Mouse (Mus musculus) macrophage (primary cell): ENCODE data around the gene Sdc1. TPM values are rescaled to one million over a fixed set of nuclear protein-coding genes. Genes with fewer than 3 reads are reported as not detected.

Source experiments
- H3K27ac ChIP-seq: fragments of 350-480 bp; formaldehyde crosslinking; 2 replicates; pipeline ENCODE4 v1.9.0; 2021
- H3K36me3 ChIP-seq: fragments of 350-480 bp; formaldehyde crosslinking; 2 replicates; pipeline ENCODE4 v1.9.0; 2021; ENCODE audit errors: inconsistent target
- H3K4me3 ChIP-seq: fragments of 350-480 bp; formaldehyde crosslinking; 2 replicates; pipeline ENCODE4 v1.9.0; 2021; ENCODE audit errors: inconsistent target
- H3K79me2 ChIP-seq: fragments of 350-480 bp; formaldehyde crosslinking; 2 replicates; pipeline ENCODE4 v1.9.0; 2021; ENCODE audit errors: inconsistent target
- whole genome bisulfite sequencing: methylation state at CpG from one replicate; pipeline ENCODE4 v1.1.7; 2026; ENCODE audit warnings: inconsistent platforms; ENCODE audit not compliant: missing documents; 5-methylcytosine and 5-hydroxymethylcytosine counted together
- polyA plus RNA-seq: library from polyadenylated mRNA; stranded (reverse); fragments of 250-400 nt; gene quantifications from 3 replicates; pipeline ENCODE4 v1.2.4, GENCODE M21; 2018; ENCODE audit warnings: inconsistent platforms

Gene Sdc1
- polyA plus RNA-seq, 1 experiment from 2014 or later = 3.2 TPM

DNA sequence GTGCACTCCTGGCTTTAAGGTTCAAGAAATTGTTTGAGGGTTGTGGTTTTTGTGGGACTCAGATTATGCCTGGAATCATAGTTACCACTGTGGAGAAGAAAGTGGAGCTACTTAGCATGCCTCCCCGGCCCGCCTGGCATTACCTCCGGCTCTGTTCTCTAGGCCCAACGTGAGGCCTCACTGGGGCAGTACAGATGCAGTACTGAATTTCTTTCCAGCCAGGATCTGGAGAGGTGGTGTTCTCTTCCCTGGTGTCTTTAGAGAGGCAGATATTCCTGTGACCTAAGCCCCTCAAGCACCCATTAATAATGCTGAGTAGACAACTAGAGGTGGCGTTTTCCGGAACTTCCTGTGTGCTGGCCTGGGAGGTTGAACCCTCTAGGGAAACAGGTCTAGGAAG, 2.2 kb downstream of the Sdc1 start:
- H3K4me3 ChIP-seq = no peak overlapping the region

GRCm38 (mm10) chr12:8774183-8774582, 3.1 kb downstream of the Sdc1 start:
- no peak overlapping the region for H3K27ac ChIP-seq
- H3K36me3 ChIP-seq = no peaks in the 10 kb centered on the region
- no peaks in the 10 kb centered on the region for H3K79me2 ChIP-seq
- no peak overlapping the region for H3K4me3 ChIP-seq

More for the DNA sequence above, 2.2 kb downstream of the Sdc1 start:
- H3K27ac ChIP-seq = no peak overlapping the region
- H3K79me2 ChIP-seq = no peaks in the 10 kb centered on the region
- 97% methylated on average over 6 of the region's 6 CpGs for WGBS
- no peaks in the 10 kb centered on the region for H3K36me3 ChIP-seq

DNA sequence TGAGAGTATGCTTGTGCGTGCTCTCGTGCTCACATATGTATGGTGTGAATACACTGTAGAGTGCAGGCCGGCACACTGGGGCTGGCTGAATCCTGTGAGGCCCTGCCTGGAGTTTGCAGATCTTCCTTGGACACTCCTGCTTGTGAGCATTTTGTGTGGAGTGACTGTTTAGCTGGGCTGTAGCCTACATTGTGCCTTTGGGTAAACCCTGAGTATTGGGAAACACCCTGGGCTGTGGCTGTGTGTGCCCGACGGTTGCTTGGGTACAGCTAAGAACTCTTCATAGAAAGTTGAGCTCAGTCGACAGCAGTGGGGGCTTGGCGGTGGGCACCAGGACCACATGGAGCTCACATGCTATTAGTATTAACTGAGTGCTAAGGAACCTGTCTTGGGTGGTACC, 5.1 kb downstream of the Sdc1 start:
- H3K27ac ChIP-seq = no peak overlapping the region
- no peak overlapping the region for H3K4me3 ChIP-seq
- WGBS = 96% methylated on average over 3 of the region's 7 CpGs
- H3K79me2 ChIP-seq = no peaks in the 10 kb centered on the region
- H3K36me3 ChIP-seq = no peaks in the 10 kb centered on the region

DNA sequence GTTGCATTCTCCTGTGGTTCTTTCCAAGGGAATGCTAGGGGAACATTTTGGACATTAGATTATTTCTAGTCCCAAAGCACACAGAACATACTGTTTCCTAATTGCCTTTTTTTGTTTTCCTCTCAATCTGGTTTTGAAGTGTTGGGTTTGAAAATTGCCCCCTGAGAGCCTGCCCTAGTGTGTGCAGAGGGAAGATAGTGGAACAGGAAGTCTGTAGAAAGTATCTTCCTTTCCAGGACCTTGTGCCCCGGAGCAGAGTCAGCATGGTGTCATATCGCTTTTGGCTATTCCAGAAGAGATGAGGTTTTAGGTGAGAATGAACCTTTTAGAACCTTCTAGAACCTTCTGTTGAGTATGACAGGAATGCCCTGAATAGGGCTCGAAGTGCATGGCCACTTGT, 5.6 kb downstream of the Sdc1 start:
- Histone ChIP-seq H3K27ac (no peak overlapping the region), H3K36me3 (no peaks in the 10 kb centered on the region), H3K4me3 (no peak overlapping the region), H3K79me2 (no peaks in the 10 kb centered on the region)
- WGBS = 68% methylated on average over 3 of the region's 3 CpGs

DNA sequence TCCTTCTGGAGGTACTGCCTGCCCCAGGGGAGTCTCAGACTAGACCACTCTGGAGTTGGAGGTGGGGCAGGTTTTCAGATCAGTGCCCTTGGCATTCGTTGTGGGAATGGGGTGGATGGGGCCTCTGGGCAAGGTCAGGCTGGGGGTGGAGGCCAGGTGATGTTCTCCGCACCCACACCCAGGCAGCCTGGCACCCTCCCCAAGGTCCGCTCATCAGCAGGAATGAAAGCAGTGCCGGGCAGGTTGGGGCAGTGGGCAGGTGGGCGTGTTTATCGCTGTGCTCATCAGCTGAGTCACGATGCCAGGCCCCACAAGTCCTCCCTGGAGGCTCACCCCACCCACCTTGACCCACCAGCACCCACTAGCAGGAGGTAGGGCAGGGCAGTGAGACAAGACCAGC, 7.0 kb downstream of the Sdc1 start:
- Histone ChIP-seq H3K79me2 (no peaks in the 10 kb centered on the region), H3K36me3 (no peaks in the 10 kb centered on the region), H3K4me3 (no peak overlapping the region), H3K27ac (no peak overlapping the region)
- 91% methylated on average over 6 of the region's 7 CpGs for WGBS

DNA sequence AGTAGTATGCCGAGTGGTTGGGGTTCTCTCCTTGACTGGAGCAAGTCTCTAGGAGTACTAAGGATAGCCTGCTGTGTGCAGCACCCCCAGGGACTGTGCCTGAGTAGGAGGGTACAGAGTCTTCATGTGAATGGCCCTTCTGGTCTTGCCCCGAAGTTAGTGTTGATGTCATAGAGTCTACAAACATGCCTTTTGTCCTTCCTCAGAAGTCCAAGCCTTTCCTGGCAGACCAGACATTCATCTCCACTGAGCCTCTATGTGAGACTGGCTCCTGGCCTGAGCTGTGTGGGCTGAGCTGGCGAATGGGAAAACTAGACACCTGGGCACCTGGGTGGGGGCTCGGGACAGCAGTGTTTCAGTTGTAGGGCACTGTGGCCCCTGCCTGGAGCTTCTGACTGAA, 8.7 kb downstream of the Sdc1 start:
- 85% methylated on average over 4 of the region's 4 CpGs for WGBS
- Histone ChIP-seq H3K4me3 (no peak overlapping the region), H3K79me2 (no peaks in the 10 kb centered on the region), H3K36me3 (no peaks in the 10 kb centered on the region), H3K27ac (no peak overlapping the region)

DNA sequence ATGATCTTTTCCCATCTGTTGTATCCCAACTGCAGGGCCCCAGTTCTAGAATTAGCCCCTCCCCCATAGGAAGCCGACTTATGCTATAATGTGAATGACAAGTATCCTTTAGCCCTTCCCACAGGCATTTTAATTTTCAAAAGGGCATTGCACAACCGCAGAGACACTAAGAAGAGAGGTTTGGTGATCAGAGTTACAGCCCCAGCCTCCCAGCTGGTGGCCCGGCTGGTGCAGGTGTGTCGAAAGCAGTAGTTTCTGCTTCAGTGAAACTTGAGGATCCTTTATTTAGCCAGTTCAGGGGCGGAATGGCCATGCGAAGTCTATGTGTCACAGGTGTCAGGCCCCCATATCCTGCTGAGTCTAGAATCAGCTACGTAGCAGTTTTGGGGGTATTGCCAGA, 10.0 kb downstream of the Sdc1 start:
- H3K36me3 ChIP-seq = no peaks in the 10 kb centered on the region
- no peak overlapping the region for H3K27ac ChIP-seq
- WGBS = 71% methylated on average over 7 of the region's 7 CpGs
- H3K79me2 ChIP-seq = no peaks in the 10 kb centered on the region
- no peak overlapping the region for H3K4me3 ChIP-seq

- Histone ChIP-seq H3K36me3 (no peaks in the 10 kb centered on the region), H3K4me3 (no peak overlapping the region), H3K27ac (no peak overlapping the region), H3K79me2 (no peaks in the 10 kb centered on the region)
- WGBS = 93% methylated on average over 9 of the region's 9 CpGs
These were observed 10.7 kb downstream of the Sdc1 start for GRCm38 (mm10) chr12:8781681-8782378.

DNA sequence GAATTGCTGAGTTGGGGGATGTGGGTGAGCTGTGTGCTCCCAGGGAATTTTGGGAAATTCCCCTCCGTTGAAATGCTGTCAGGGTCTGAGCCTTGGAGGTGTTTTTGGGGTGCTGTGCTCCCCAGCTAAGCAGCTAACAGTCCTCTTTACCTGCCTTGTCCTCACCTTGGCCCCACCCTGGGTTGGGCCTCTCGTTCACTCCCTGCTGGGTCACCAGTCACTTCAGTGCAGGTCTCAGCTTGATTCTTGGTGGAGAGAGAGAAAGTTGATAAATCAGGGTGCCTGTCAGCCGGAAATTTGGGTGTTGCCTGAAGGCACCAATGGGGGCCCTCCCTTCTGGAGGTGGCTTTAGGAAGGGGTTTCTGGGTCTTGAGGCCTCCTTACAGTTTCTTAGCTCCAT, 11.4 kb downstream of the Sdc1 start:
- no peak overlapping the region for H3K27ac ChIP-seq
- no peaks in the 10 kb centered on the region for H3K36me3 ChIP-seq
- no peaks in the 10 kb centered on the region for H3K79me2 ChIP-seq
- WGBS = 92% methylated on average over 2 of the region's 3 CpGs
- no peak overlapping the region for H3K4me3 ChIP-seq

DNA sequence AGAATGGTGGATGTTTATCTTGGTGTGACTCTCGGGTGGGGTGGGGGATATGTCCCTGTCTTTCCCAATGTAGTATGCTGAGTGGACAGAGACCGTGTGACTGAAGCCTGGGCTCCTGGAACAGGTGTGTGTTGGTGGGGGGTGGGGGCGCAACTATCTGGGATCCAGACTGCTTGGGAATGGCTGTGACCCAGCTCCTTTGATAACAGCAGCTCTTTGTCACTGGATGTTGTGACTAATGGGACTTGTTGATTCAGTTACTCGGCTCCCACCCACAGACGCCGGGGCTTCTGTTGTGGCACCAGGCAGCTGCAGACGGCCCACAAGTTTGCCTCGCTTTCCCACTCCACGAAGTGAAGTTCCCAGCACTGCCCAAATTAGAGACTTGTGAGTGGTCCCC, 13.1 kb downstream of the Sdc1 start:
- WGBS = 90% methylated on average over 9 of the region's 9 CpGs
- Histone ChIP-seq H3K4me3 (no peak overlapping the region), H3K79me2 (no peaks in the 10 kb centered on the region), H3K27ac (no peak overlapping the region), H3K36me3 (no peaks in the 10 kb centered on the region)

- no peaks in the 10 kb centered on the region for H3K79me2 ChIP-seq
- H3K27ac ChIP-seq = no peak overlapping the region
- WGBS = 63% methylated on average over 5 of the region's 5 CpGs
- no peaks in the 10 kb centered on the region for H3K36me3 ChIP-seq
- H3K4me3 ChIP-seq = no peak overlapping the region
These were observed 15.4 kb downstream of the Sdc1 start for GRCm38 (mm10) chr12:8786476-8786875.

DNA sequence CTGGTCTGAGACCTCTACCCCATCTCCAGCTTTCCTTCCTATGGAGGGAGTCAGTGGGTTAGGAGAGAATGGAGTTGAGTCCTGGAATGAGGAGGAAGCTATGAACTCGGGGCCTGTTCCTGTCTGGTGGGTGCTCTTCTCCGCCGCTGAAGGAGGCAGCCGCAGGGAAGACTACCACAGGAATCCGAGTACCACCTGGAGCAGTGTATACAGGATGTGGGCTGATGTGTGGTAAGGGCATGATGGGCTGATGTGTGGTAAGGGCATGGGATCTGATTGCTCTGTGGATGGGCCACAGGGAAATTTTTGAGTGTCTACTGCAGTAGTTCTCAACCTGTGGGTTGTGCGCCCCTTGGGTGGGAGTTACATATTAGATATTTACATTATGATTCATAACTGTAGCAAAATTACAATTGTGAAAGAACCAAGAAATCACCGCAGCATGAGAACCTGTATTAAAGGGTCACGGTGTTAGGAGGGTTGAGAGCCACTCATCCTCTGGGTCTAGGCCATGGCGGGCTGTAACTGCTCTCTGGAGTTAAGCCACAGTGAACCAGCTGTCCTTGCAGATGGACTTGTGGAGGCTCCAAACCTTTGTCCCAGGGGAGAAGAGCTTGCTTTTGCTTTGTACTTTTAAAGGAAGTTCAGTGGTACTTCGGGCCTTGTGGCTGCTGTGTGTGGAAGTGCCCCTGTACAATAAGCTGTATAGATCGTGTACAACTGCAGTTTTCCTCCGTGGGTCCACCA, 16.0 kb downstream of the Sdc1 start:
- 61% methylated on average over 12 of the region's 12 CpGs for WGBS
- Histone ChIP-seq H3K4me3 (no peak overlapping the region), H3K79me2 (no peaks in the 10 kb centered on the region), H3K27ac (no peak overlapping the region), H3K36me3 (no peaks in the 10 kb centered on the region)

DNA sequence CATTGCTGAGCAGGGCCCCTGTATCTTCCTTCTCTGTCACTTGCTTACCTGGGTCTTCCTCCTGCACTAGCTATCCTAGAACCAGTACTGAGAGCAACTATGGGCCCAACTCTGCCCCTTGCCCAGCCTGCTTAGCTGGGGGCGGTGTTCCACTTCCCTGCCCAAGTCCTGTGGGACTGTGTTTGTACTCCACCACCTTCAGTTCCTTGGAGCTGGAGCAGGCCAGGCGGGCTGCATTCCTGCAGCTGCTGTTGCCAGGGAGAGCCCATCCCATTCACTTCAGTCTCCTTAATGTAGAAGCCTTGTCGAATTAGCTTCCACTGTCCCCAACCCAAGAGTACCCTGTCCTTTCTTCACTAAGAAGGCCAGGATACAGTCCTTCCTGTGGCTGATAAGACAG, 17.3 kb downstream of the Sdc1 start:
- Histone ChIP-seq H3K4me3 (no peak overlapping the region), H3K27ac (no peak overlapping the region), H3K36me3 (no peaks in the 10 kb centered on the region), H3K79me2 (no peaks in the 10 kb centered on the region)
- 100% methylated on average over 3 of the region's 3 CpGs for WGBS

DNA sequence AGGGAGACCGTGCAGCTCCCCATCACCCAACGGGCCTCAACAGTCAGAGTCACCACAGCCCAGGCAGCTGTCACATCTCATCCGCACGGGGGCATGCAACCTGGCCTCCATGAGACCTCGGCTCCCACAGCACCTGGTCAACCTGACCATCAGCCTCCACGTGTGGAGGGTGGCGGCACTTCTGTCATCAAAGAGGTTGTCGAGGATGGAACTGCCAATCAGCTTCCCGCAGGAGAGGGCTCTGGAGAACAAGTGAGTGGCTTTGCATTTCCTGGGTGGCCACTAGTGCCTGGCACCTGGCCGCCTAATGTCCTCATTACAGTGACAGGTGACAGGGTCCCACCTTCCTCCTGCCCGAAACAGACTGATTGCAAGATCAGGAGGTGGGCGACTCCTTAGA, 19.5 kb downstream of the Sdc1 start:
- 95% methylated on average over 12 of the region's 12 CpGs for WGBS
- Histone ChIP-seq H3K79me2 (no peaks in the 10 kb centered on the region), H3K27ac (no peak overlapping the region), H3K4me3 (no peak overlapping the region), H3K36me3 (no peaks in the 10 kb centered on the region)

DNA sequence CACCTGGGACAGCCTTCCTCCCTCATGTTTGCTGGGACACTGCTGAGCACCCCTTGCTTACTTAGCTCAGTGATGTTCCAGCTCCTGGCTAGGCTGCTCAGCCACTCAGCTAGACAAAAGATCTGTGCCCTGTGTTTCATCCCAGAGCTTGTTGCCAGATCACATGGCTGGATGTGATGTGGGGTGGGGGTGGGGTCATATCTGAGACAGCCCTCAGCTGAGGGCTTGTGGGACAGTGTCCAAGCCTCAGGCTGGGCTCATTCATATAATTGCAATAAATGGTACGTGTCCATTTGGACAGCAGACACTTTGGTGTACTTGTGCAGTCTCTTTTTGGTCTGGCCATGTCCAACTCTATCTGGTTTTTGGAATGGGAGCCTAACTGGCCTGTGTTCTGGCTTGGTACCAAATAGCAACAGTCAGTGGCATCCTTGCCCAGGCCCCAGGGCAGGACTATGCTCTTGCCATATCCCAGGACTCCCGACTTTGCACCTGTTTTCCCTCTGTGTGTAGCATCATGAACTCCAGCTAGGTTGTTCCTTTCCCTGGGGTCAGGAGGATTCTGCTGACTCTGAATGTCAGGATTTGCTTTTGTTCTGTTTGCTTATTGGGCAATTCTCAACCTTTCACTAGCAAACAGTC, 22.4 kb downstream of the Sdc1 start:
- H3K79me2 ChIP-seq = no peaks in the 10 kb centered on the region
- 100% methylated on average over 2 of the region's 2 CpGs for WGBS
- no peaks in the 10 kb centered on the region for H3K36me3 ChIP-seq
- no peak overlapping the region for H3K4me3 ChIP-seq
- H3K27ac ChIP-seq = no peak overlapping the region
